Mouse (Mus musculus) kidney, adult 2 months (tissue): Measurements from ENCODE around the gene Ube2t. TPM values are rescaled to one million over a fixed set of nuclear protein-coding genes. Genes with fewer than 3 reads are reported as not detected.

ENCODE experiments used
- DNase-seq: peaks from one replicate; pipeline ENCODE4 v3.0.0; 2021
- H3K27ac ChIP-seq: fragments of 200-500 bp; 2 replicates; pipeline ENCODE4 v1.5.1; 2012; ENCODE audit warnings: low read depth, low read length, control low read depth, inconsistent platforms; ENCODE audit not compliant: insufficient read depth
- H3K27me3 ChIP-seq: fragments of 200-500 bp; replicated peaks from 2 replicates; pipeline ENCODE4 v1.6.1; 2012; ENCODE audit warnings: mild to moderate bottlenecking, moderate library complexity, low read length, inconsistent platforms; ENCODE audit not compliant: control insufficient read depth, insufficient read depth
- H3K36me3 ChIP-seq: fragments of 200-500 bp; 2 replicates; pipeline ENCODE4 v1.6.1; 2012; ENCODE audit warnings: mild to moderate bottlenecking, moderate library complexity, low read length, inconsistent platforms; ENCODE audit not compliant: control insufficient read depth, insufficient read depth
- H3K4me1 ChIP-seq: fragments of 200-500 bp; 2 replicates; pipeline ENCODE4 v1.6.1; 2011; ENCODE audit warnings: low read length; ENCODE audit not compliant: control insufficient read depth, insufficient read depth
- H3K4me3 ChIP-seq: fragments of 200-500 bp; 2 replicates; pipeline ENCODE4 v1.5.1; 2011; ENCODE audit warnings: mild to moderate bottlenecking, low read depth, low read length, control low read depth; ENCODE audit not compliant: insufficient read depth
- CTCF ChIP-seq: fragments of 200-500 bp; conservative IDR thresholded peaks from 2 replicates; pipeline ENCODE4 v1.5.1; 2011; ENCODE audit warnings: low read depth, mild to moderate bottlenecking, control low read depth, low read length, moderate library complexity, mixed read lengths; ENCODE audit not compliant: insufficient read depth, insufficient read length
- POLR2A ChIP-seq: fragments of 200-500 bp; IDR thresholded peaks from one replicate; pipeline ENCODE4 v1.6.1; 2011; ENCODE audit warnings: low read depth, low read length, control low read depth
- WGBS: fragments of 180-500 bp; shearing (Covaris S2); methylation state at CpG from one replicate; pipeline ENCODE4 v1.1.7; 2018; 5-methylcytosine and 5-hydroxymethylcytosine counted together
- polyA plus RNA-seq: library from polyadenylated mRNA; depleted of rRNA; stranded (reverse); fragments of >200 nt; gene quantifications from 2 replicates; pipeline ENCODE4 v1.2.3, GENCODE M21; 2012

The Ube2t gene
- polyA plus RNA-seq, 1 experiment = 0.61 TPM

GRCm38 (mm10) chr1:135005696-135006095 lies 43.3 kb downstream of the Ube2t start:
- Histone ChIP-seq H3K36me3 (no peaks in the 10 kb centered on the region), H3K4me1 (no peaks in the 10 kb centered on the region), H3K4me3 (no peak overlapping the region), H3K27me3 (no peaks in the 10 kb centered on the region), H3K27ac (no peak overlapping the region)
- no peak for DNase-seq
- 43% methylated on average over 7 of the region's 7 CpGs for WGBS
- no peak for TF ChIP-seq POLR2A
- no peak for TF ChIP-seq CTCF

GRCm38 (mm10) chr1:135009833-135010232 lies 47.5 kb downstream of the Ube2t start:
- 92% methylated on average over 3 of the region's 3 CpGs for WGBS

DNA sequence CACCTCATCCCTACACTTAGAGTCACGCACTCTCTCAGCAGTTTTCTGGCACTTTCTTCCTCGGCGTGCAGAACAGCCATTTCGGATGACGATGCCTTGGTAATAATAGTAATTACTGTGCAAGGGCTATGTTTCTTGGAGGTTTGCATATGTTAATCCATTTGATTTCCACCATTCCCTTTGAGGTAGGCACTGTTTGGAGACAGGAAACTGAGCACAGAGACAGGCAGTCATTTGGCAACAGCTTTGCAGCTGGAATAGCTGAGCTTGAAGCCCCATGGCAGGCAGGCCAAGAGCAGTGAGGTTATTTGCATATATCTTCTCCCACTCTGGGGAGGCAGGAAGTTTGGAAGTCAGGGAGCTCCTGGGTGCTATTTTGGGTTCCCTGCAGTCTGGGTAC lies 49.5 kb downstream of the Ube2t start:
- Histone ChIP-seq H3K4me1 (no peaks in the 10 kb centered on the region), H3K36me3 (no peaks in the 10 kb centered on the region), H3K27ac (no peak overlapping the region), H3K27me3 (no peaks in the 10 kb centered on the region), H3K4me3 (no peak overlapping the region)
- TF ChIP-seq POLR2A = no peak
- no peak for TF ChIP-seq CTCF
- 93% methylated on average over 5 of the region's 5 CpGs for WGBS
- DNase-seq = no peak

More at GRCm38 (mm10) chr1:135009833-135010232, 47.5 kb downstream of the Ube2t start:
- H3K27ac ChIP-seq = no peak overlapping the region
- H3K4me1 ChIP-seq = no peaks in the 10 kb centered on the region
- H3K27me3 ChIP-seq = no peaks in the 10 kb centered on the region
- no peaks in the 10 kb centered on the region for H3K36me3 ChIP-seq
- no peak overlapping the region for H3K4me3 ChIP-seq
- DNase-seq = no peak
- no peak for TF ChIP-seq POLR2A
- no peak for TF ChIP-seq CTCF

- 76% methylated on average over 9 of the region's 9 CpGs for WGBS
- no peak for DNase-seq
- Histone ChIP-seq H3K4me3 (no peak overlapping the region), H3K27ac (no peak overlapping the region), H3K27me3 (no peaks in the 10 kb centered on the region), H3K36me3 (no peaks in the 10 kb centered on the region), H3K4me1 (no peaks in the 10 kb centered on the region)
- TF ChIP-seq POLR2A (no peak), CTCF (no peak)
Observed at GRCm38 (mm10) chr1:135012472-135012871, 50.1 kb downstream of the Ube2t start.

GRCm38 (mm10) chr1:135014921-135015445 lies 52.6 kb downstream of the Ube2t start:
- TF ChIP-seq POLR2A (no peak), CTCF (no peak)
- no peak for DNase-seq
- 34% methylated on average over 10 of the region's 10 CpGs for WGBS
- Histone ChIP-seq H3K36me3 (no peaks in the 10 kb centered on the region), H3K4me1 (0 out of 2 replicates have a peak, but pooled peaks cover 1% of the 10 kb centered on the region), H3K27me3 (no peaks in the 10 kb centered on the region), H3K27ac (no peak overlapping the region), H3K4me3 (no peak overlapping the region)

DNA sequence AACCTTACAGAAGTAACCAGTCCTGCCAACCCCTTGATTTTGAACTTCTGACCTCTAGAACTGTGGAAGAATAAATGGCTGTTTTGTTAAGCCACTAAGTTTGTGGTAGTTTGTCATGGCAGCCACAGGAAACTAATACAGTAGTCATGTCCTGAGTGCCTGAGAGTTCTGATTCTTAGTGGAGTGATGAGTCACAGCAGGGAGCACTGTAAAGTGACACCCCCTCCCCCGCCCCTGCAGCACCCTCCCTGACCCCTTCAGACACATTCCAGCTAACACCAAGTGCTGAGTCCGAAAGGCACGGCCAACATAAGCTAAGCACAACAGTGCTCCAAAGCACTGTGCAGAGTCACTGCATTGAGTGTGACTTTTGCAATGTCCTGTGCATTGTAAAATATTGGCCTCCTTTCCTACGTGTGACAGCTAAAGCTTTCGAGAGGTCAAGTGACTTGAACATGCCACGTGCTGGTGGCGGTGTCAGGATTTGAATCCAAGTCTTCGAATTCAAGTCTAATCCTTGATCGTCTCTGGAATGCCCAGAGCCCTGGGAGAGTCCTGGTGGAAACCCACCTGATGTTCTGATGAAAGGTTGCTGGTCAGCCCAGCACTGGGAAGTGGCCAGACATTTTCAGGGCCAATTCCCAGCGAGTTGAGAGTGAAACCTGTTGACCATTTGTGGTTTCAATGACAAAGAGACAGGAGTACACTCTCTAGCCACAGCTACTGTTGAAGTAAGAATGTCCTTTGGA lies 54.7 kb downstream of the Ube2t start:
- DNase-seq = no peak
- 75% methylated on average over 10 of the region's 10 CpGs for WGBS
- Histone ChIP-seq H3K36me3 (no peaks in the 10 kb centered on the region), H3K27me3 (no peaks in the 10 kb centered on the region), H3K4me3 (no peak overlapping the region), H3K4me1 (peaks cover 8% of the 10 kb centered on the region; the same call in 1 of the 2 replicates), H3K27ac (no peak overlapping the region)
- TF ChIP-seq POLR2A (no peak), CTCF (no peak)

GRCm38 (mm10) chr1:135017656-135018015 lies 55.3 kb downstream of the Ube2t start:
- Histone ChIP-seq H3K27me3 (no peaks in the 10 kb centered on the region), H3K36me3 (no peaks in the 10 kb centered on the region), H3K27ac (no peak overlapping the region), H3K4me3 (no peak overlapping the region), H3K4me1 (peaks cover 8% of the 10 kb centered on the region; the same call in 1 of the 2 replicates)
- TF ChIP-seq CTCF (no peak), POLR2A (no peak)
- 84% methylated on average over 2 of the region's 2 CpGs for WGBS
- no peak for DNase-seq
